Mouse (Mus musculus) limb, embryonic 11.5 days (tissue): ENCODE measurements around the gene Rap2b. TPM values are rescaled to one million over a fixed set of nuclear protein-coding genes. Genes with fewer than 3 reads are reported as not detected.

ENCODE experiments used
- ATAC-seq: fragments of 200-750 bp; cut with Nextera tagmentation; 2 replicates; pipeline ENCODE4 v1.8.0; 2017; ENCODE audit warnings: low read depth; ENCODE audit not compliant: insufficient number of reproducible peaks, low FRiP score, low TSS enrichment
- DNase-seq: peaks from one replicate; pipeline ENCODE4 v3.0.0-alpha.2; 2015; ENCODE audit warnings: low spot score
- H3K27ac ChIP-seq: fragments of 300-500 bp; sonication (generic); replicated peaks from 2 replicates; pipeline ENCODE4 v1.5.1; 2014; ENCODE audit warnings: low read depth, mild to moderate bottlenecking, low read length
- H3K27me3 ChIP-seq: fragments of 300-500 bp; sonication (generic); 2 replicates; pipeline ENCODE4 v1.6.1; 2014; ENCODE audit warnings: mild to moderate bottlenecking, low read length, mixed read lengths; ENCODE audit not compliant: control insufficient read depth, insufficient read depth
- H3K36me3 ChIP-seq: fragments of 300-500 bp; sonication (generic); 2 replicates; pipeline ENCODE4 v1.6.1; 2014; ENCODE audit warnings: mild to moderate bottlenecking, low read length, moderate library complexity, mixed read lengths; ENCODE audit not compliant: control insufficient read depth, insufficient read depth
- H3K4me1 ChIP-seq: fragments of 300-500 bp; sonication (generic); 2 replicates; pipeline ENCODE4 v1.6.1; 2014; ENCODE audit warnings: low read length, mixed read lengths; ENCODE audit not compliant: control insufficient read depth, insufficient read depth
- H3K4me2 ChIP-seq: fragments of 300-500 bp; sonication (generic); 2 replicates; pipeline ENCODE4 v1.6.1; 2014; ENCODE audit warnings: low read depth, mild to moderate bottlenecking, moderate library complexity; ENCODE audit not compliant: severe bottlenecking
- H3K4me3 ChIP-seq: fragments of 300-500 bp; sonication (generic); 2 replicates; pipeline ENCODE4 v1.5.1; 2014; ENCODE audit warnings: low read depth, low read length
- H3K9ac ChIP-seq: fragments of 300-500 bp; sonication (generic); 2 replicates; pipeline ENCODE4 v1.6.1; 2014; ENCODE audit warnings: mild to moderate bottlenecking, low read length
- H3K9me3 ChIP-seq: fragments of 300-500 bp; sonication (generic); 2 replicates; pipeline ENCODE4 v1.6.1; 2016; ENCODE audit warnings: low read length; ENCODE audit not compliant: control insufficient read depth
- WGBS: fragments of 180-500 bp; shearing (Covaris S2); extraction: QIAGEN DNeasy Blood & Tissue Kit; methylation state at CpG from one replicate; pipeline ENCODE4 v1.1.7; 2014; 5-methylcytosine and 5-hydroxymethylcytosine counted together
- polyA plus RNA-seq: library from polyadenylated mRNA; unstranded; fragments of >200 nt; fragmentation: Nextera tagmentation; extraction: Ambion mirVana; gene quantifications from 2 replicates; pipeline ENCODE4 v1.2.1, GENCODE M21; 2014

Gene Rap2b
- polyA plus RNA-seq: 10.2 and 10.8 TPM in 2 replicates

- ATAC-seq (no peak), DNase-seq (no peak)
- H3K27me3 ChIP-seq: no peaks in the 10 kb centered on the region
- no peak within 1 kb of the TSS for H3K27ac ChIP-seq
- 85% methylated on average over 1 of the region's 1 CpGs for WGBS
- H3K4me3 ChIP-seq: no peak within 1 kb of the TSS
- H3K4me1 ChIP-seq: 0 out of 2 replicates have a peak, but pooled peaks cover 3% of the 10 kb centered on the region
- no peaks in the 10 kb centered on the region for H3K9me3 ChIP-seq
- H3K4me2 ChIP-seq: no peak within 1 kb of the TSS; the same call in 1 of the 2 replicates
- H3K9ac ChIP-seq: no peak within 1 kb of the TSS
- H3K36me3 ChIP-seq: no peaks in the 10 kb centered on the region
Measured at GRCm38 (mm10) chr3:61361338-61361737, at the start of gene Rap2b. Gene Rap2b (plus strand): TSS chr3:61361638.

DNA sequence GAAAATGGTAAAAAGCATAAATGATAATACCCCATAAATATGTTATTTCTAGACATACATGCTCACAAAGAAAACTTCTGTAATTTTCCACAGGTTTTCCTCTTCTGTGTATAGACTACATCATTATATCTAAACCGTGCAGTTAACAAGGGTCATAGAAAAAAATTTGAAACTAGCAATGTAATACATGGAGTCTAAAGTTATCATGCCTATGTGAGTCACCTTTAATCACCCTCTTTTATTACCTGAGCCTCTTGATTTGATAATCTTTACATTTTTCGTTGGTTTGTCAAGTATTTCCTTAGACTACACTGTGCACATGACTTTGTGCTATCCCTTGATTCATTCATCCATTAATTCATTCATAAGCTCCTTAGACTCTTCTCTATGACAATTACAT lies 46.4 kb upstream of the Rap2b start:
- no peak for ATAC-seq
- WGBS: 81% methylated on average over 2 of the region's 2 CpGs

GRCm38 (mm10) chr3:61320031-61320430 lies 41.4 kb upstream of the Rap2b start:
- Histone ChIP-seq H3K36me3 (no peaks in the 10 kb centered on the region), H3K4me2 (no peak overlapping the region), H3K27ac (no peak overlapping the region), H3K4me3 (no peak overlapping the region), H3K4me1 (no peaks in the 10 kb centered on the region), H3K27me3 (no peaks in the 10 kb centered on the region), H3K9ac (no peak overlapping the region), H3K9me3 (no peaks in the 10 kb centered on the region)
- 74% methylated on average over 2 of the region's 2 CpGs for WGBS
- ATAC-seq (no peak), DNase-seq (no peak)

More for the DNA sequence above, 46.4 kb upstream of the Rap2b start:
- Histone ChIP-seq H3K27me3 (no peaks in the 10 kb centered on the region), H3K4me2 (no peak overlapping the region), H3K9ac (no peak overlapping the region), H3K36me3 (no peaks in the 10 kb centered on the region), H3K9me3 (no peaks in the 10 kb centered on the region), H3K4me3 (no peak overlapping the region), H3K27ac (no peak overlapping the region), H3K4me1 (no peaks in the 10 kb centered on the region)
- DNase-seq: no peak

DNA sequence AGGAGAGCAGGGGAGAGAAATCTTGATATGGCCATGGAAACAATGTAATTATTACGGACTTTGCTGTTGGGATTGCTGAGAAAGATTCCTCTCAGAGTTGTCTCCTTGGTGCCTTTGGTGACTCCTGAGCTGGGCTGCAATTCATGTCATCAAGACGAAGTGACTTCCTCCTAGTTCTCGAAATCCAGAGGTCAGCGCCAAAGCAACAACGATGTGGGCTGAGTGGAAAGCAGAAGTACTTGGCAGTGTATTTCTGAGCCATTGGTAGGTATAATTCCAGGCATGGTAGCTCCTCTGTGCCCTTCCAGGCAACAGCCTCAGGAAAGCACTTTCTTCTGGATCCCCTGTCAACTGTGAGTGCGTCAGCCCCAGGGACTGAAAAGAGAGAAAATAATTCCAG lies 39.8 kb upstream of the Rap2b start:
- H3K4me1 ChIP-seq: no peaks in the 10 kb centered on the region
- no peak overlapping the region for H3K9ac ChIP-seq
- H3K27ac ChIP-seq: no peak overlapping the region
- no peak overlapping the region for H3K4me3 ChIP-seq
- 85% methylated on average over 6 of the region's 6 CpGs for WGBS
- H3K9me3 ChIP-seq: no peaks in the 10 kb centered on the region
- DNase-seq (no peak), ATAC-seq (no peak)
- H3K27me3 ChIP-seq: no peaks in the 10 kb centered on the region
- no peak overlapping the region for H3K4me2 ChIP-seq
- no peaks in the 10 kb centered on the region for H3K36me3 ChIP-seq

- Histone ChIP-seq H3K36me3 (no peaks in the 10 kb centered on the region), H3K4me3 (no peak overlapping the region), H3K9ac (no peak overlapping the region), H3K27ac (no peak overlapping the region), H3K4me2 (no peak overlapping the region), H3K9me3 (no peaks in the 10 kb centered on the region), H3K27me3 (no peaks in the 10 kb centered on the region), H3K4me1 (no peaks in the 10 kb centered on the region)
- 55% methylated on average over 2 of the region's 2 CpGs for WGBS
- no peak for DNase-seq
- ATAC-seq: no peak
Measured at GRCm38 (mm10) chr3:61336205-61336604, 25.2 kb upstream of the Rap2b start.

GRCm38 (mm10) chr3:61337230-61337629 lies 24.2 kb upstream of the Rap2b start:
- Histone ChIP-seq H3K9me3 (no peaks in the 10 kb centered on the region), H3K4me1 (no peaks in the 10 kb centered on the region), H3K4me3 (no peak overlapping the region), H3K27ac (no peak overlapping the region), H3K27me3 (no peaks in the 10 kb centered on the region), H3K4me2 (no peak overlapping the region), H3K36me3 (no peaks in the 10 kb centered on the region), H3K9ac (no peak overlapping the region)
- WGBS: 84% methylated on average over 3 of the region's 3 CpGs
- DNase-seq (no peak), ATAC-seq (no peak)

DNA sequence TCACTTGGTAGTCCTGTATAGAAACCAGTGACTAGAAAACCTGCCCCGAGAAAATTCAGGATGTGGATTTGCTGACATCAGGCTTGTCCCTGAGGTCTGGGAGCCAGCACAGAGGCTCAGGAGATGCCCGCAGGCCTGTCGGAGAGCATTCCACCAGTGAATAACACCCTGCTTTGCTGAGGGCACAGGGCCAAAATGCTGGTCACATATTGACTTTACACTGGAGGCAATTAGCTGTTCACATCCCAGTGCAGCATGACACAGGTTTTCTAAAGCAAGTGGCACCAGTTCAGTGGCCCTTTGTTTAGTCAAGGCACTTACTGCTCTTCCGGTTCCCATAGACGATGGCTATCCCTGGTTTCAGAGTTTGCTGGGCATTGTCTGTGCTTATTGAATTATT lies 21.1 kb upstream of the Rap2b start:
- ATAC-seq: no peak
- WGBS: 86% methylated on average over 5 of the region's 5 CpGs
- no peaks in the 10 kb centered on the region for H3K36me3 ChIP-seq

GRCm38 (mm10) chr3:61344031-61344430 lies 17.4 kb upstream of the Rap2b start:
- Histone ChIP-seq H3K27me3 (no peaks in the 10 kb centered on the region), H3K9ac (no peak overlapping the region), H3K9me3 (no peaks in the 10 kb centered on the region), H3K27ac (no peak overlapping the region), H3K4me1 (no peaks in the 10 kb centered on the region), H3K4me2 (no peak overlapping the region), H3K4me3 (no peak overlapping the region), H3K36me3 (no peaks in the 10 kb centered on the region)
- ATAC-seq (no peak), DNase-seq (no peak)
- 90% methylated on average over 7 of the region's 7 CpGs for WGBS

More for the DNA sequence above, 21.1 kb upstream of the Rap2b start:
- Histone ChIP-seq H3K27ac (no peak overlapping the region), H3K9ac (no peak overlapping the region), H3K4me1 (no peaks in the 10 kb centered on the region), H3K9me3 (no peaks in the 10 kb centered on the region), H3K27me3 (no peaks in the 10 kb centered on the region), H3K4me2 (no peak overlapping the region), H3K4me3 (no peak overlapping the region)
- no peak for DNase-seq

- Histone ChIP-seq H3K27me3 (no peaks in the 10 kb centered on the region), H3K4me1 (no peaks in the 10 kb centered on the region), H3K27ac (no peak overlapping the region), H3K4me2 (no peak overlapping the region), H3K9me3 (no peaks in the 10 kb centered on the region), H3K9ac (no peak overlapping the region), H3K36me3 (no peaks in the 10 kb centered on the region), H3K4me3 (no peak overlapping the region)
- DNase-seq: no peak
- WGBS: 36% methylated on average over 1 of the region's 1 CpGs
- 0 out of 2 replicates have a peak, but pooled peaks have one; percentile 39 for ATAC-seq
Measured at GRCm38 (mm10) chr3:61345636-61346035, 15.8 kb upstream of the Rap2b start.
